Mouse (Mus musculus) lung, postnatal 0 days (tissue): ENCODE data around the gene Fxyd2.

Experiments
- CTCF ChIP-seq: IDR thresholded peaks from 2 replicates; pipeline ENCODE4 v1.5.1; 2016; ENCODE audit warnings: antibody characterized with exemption, mild to moderate bottlenecking
- EP300 ChIP-seq: IDR thresholded peaks from 2 replicates; pipeline ENCODE4 v1.6.1; 2016; ENCODE audit warnings: antibody characterized with exemption, mild to moderate bottlenecking, control low read depth

- no peak for TF ChIP-seq EP300
- no peak for TF ChIP-seq CTCF
Observed at GRCm38 (mm10) chr9:45395218-45395617, 4.3 kb upstream of the Fxyd2 start.
